Mouse (Mus musculus) MEL (cell line): ENCODE measurements around the gene Klhdc8a. TPM values are rescaled to one million over a fixed set of nuclear protein-coding genes. Genes with fewer than 3 reads are reported as not detected.

Experiments
- DNase-seq: peaks from one replicate; pipeline ENCODE4 v3.0.0; 2011; ENCODE audit warnings: low read depth, low spot score
- H3K27ac ChIP-seq: 2 replicates; pipeline ENCODE4 v1.5.1; 2012; ENCODE audit warnings: low read depth, mild to moderate bottlenecking, control low read depth, low read length, moderate library complexity; ENCODE audit not compliant: control insufficient read depth
- H3K27me3 ChIP-seq, 2 experiments: fragments of 150-350 bp in 1 of 2; sonication (generic) in 1 of 2; 2 replicates each; pipeline ENCODE4 v1.6.1; 2012; ENCODE audit warnings: low read length in 2 of 2, mild to moderate bottlenecking in 2 of 2, improper control_type of control experiment in 1 of 2, moderate library complexity in 1 of 2; ENCODE audit not compliant: insufficient read depth in 2 of 2, control insufficient read depth in 1 of 2
- H3K36me3 ChIP-seq, 2 experiments: 2 replicates each; pipeline ENCODE4 v1.6.1; 2012 to 2014; ENCODE audit warnings: low read length in 2 of 2, improper control_type of control experiment in 1 of 2, inconsistent platforms in 1 of 2, mild to moderate bottlenecking in 1 of 2; ENCODE audit not compliant: insufficient read depth in 2 of 2, control insufficient read depth in 1 of 2
- H3K4me1 ChIP-seq, 2 experiments: fragments of 150-350 bp in 1 of 2; sonication (generic) in 1 of 2; 2 replicates each; pipeline ENCODE4 v1.6.1; 2012; ENCODE audit warnings: low read length in 2 of 2, improper control_type of control experiment in 1 of 2, mild to moderate bottlenecking in 1 of 2; ENCODE audit not compliant: insufficient read depth in 2 of 2, control insufficient read depth in 1 of 2
- H3K4me3 ChIP-seq, 2 experiments: fragments of 150-350 bp in 1 of 2; sonication (generic) in 1 of 2; 2 replicates each; pipeline ENCODE4 v1.5.1; 2012; ENCODE audit warnings: low read depth in 2 of 2, low read length in 2 of 2, mild to moderate bottlenecking in 2 of 2, moderate library complexity in 2 of 2, control low read depth in 1 of 2, improper control_type of control experiment in 1 of 2; ENCODE audit not compliant: control insufficient read depth in 1 of 2, insufficient read depth in 1 of 2
- H3K79me2 ChIP-seq: 2 replicates; pipeline ENCODE4 v1.6.1; 2012; ENCODE audit warnings: mild to moderate bottlenecking, low read length, moderate library complexity; ENCODE audit not compliant: control insufficient read depth, poor library complexity, insufficient read depth
- H3K9ac ChIP-seq: 2 replicates; pipeline ENCODE4 v1.6.1; 2012; ENCODE audit warnings: low read depth, mild to moderate bottlenecking, control low read depth, low read length, moderate library complexity; ENCODE audit not compliant: control insufficient read depth, poor library complexity, severe bottlenecking
- H3K9me3 ChIP-seq: fragments of 150-350 bp; sonication (generic); replicated peaks from 2 replicates; pipeline ENCODE4 v1.6.1; 2012; ENCODE audit warnings: mild to moderate bottlenecking, low read length, improper control_type of control experiment, moderate library complexity; ENCODE audit not compliant: insufficient read depth
- BHLHE40 ChIP-seq: IDR thresholded peaks from 2 replicates; pipeline ENCODE4 v1.6.1; 2012; ENCODE audit warnings: low read depth, mild to moderate bottlenecking, inconsistent platforms, low read length, improper control_type of control experiment, borderline replicate concordance
- EP300 ChIP-seq, 2 experiments: IDR thresholded peaks; 2 replicates each; pipeline ENCODE4 v1.6.1; 2011; ENCODE audit warnings: improper control_type of control experiment in 2 of 2, low read length in 2 of 2, low read depth in 1 of 2, mild to moderate bottlenecking in 1 of 2
- ETS1 ChIP-seq: IDR thresholded peaks from 2 replicates; pipeline ENCODE4 v1.6.1; 2012; ENCODE audit warnings: low read depth, mild to moderate bottlenecking, inconsistent platforms, low read length, improper control_type of control experiment, moderate library complexity
- MAX ChIP-seq: IDR thresholded peaks from 2 replicates; pipeline ENCODE4 v1.6.1; 2011; ENCODE audit warnings: low read length, improper control_type of control experiment
- MAZ ChIP-seq: IDR thresholded peaks from 2 replicates; pipeline ENCODE4 v1.6.1; 2012; ENCODE audit warnings: low read depth, mild to moderate bottlenecking, inconsistent platforms, low read length, improper control_type of control experiment
- MXI1 ChIP-seq: IDR thresholded peaks from 2 replicates; pipeline ENCODE4 v1.6.1; 2011; ENCODE audit warnings: mild to moderate bottlenecking, low read depth, low read length, improper control_type of control experiment
- MYB ChIP-seq: IDR thresholded peaks from 2 replicates; pipeline ENCODE4 v1.6.1; 2011; ENCODE audit warnings: mild to moderate bottlenecking, low read depth, low read length, improper control_type of control experiment
- MYC ChIP-seq: IDR thresholded peaks from 2 replicates; pipeline ENCODE4 v1.6.1; 2011; ENCODE audit warnings: low read depth, mild to moderate bottlenecking, low read length, improper control_type of control experiment, moderate library complexity
- NELFE ChIP-seq: IDR thresholded peaks from 2 replicates; pipeline ENCODE4 v1.6.1; 2011; ENCODE audit warnings: low read depth, low read length, improper control_type of control experiment
- NRF1 ChIP-seq: IDR thresholded peaks from 2 replicates; pipeline ENCODE4 v1.6.1; 2014; ENCODE audit warnings: low read depth, mild to moderate bottlenecking, inconsistent platforms, low read length, improper control_type of control experiment, moderate library complexity; ENCODE audit not compliant: poor library complexity, insufficient read depth, severe bottlenecking
- TBP ChIP-seq: IDR thresholded peaks from 2 replicates; pipeline ENCODE4 v1.8.0; 2011; ENCODE audit warnings: low read depth, low read length, improper control_type of control experiment
- UBTF ChIP-seq: IDR thresholded peaks from 2 replicates; pipeline ENCODE4 v1.6.1; 2012; ENCODE audit warnings: low read depth, mild to moderate bottlenecking, inconsistent platforms, low read length, improper control_type of control experiment, moderate library complexity, borderline replicate concordance; ENCODE audit not compliant: insufficient read depth
- USF1 ChIP-seq: IDR thresholded peaks from 2 replicates; pipeline ENCODE4 v1.6.1; 2014; ENCODE audit warnings: low read depth, mild to moderate bottlenecking, inconsistent platforms, low read length, improper control_type of control experiment, moderate library complexity
- USF2 ChIP-seq, 2 experiments: IDR thresholded peaks; 2 replicates each; pipeline ENCODE4 v1.6.1; 2011 to 2012; ENCODE audit warnings: improper control_type of control experiment in 2 of 2, low read length in 2 of 2, borderline replicate concordance in 1 of 2, inconsistent platforms in 1 of 2, low read depth in 1 of 2, mild to moderate bottlenecking in 1 of 2; ENCODE audit not compliant: insufficient read depth in 1 of 2
- ZMIZ1 ChIP-seq: IDR thresholded peaks from 2 replicates; pipeline ENCODE4 v1.6.1; 2012; ENCODE audit warnings: low read depth, mild to moderate bottlenecking, inconsistent platforms, low read length, improper control_type of control experiment, moderate library complexity
- ZNF384 ChIP-seq: IDR thresholded peaks from 2 replicates; pipeline ENCODE4 v1.6.1; 2012; ENCODE audit warnings: low read depth, mild to moderate bottlenecking, inconsistent platforms, low read length, improper control_type of control experiment
- polyA plus RNA-seq, 2 experiments: library from polyadenylated mRNA; stranded (reverse) in 1 of 2; unstranded in 1 of 2; fragments of >175 nt in 1 of 2; fragments of >200 nt in 1 of 2; gene quantifications; 2 replicates each; pipeline versions ENCODE4 v1.2.1 to v1.2.4; 2012; ENCODE audit warnings: low replicate concordance in 2 of 2, low read depth in 1 of 2; ENCODE audit not compliant: insufficient read length in 2 of 2, insufficient read depth in 1 of 2, missing spikeins in 1 of 2
- total RNA-seq: library from RNA; depleted of rRNA; stranded (reverse); fragments of 300-350 nt; gene quantifications from 2 replicates; pipeline ENCODE4 v1.2.3, GENCODE M21; 2012

Gene Klhdc8a
- total and polyA plus RNA-seq, 3 experiments: not detected

DNA sequence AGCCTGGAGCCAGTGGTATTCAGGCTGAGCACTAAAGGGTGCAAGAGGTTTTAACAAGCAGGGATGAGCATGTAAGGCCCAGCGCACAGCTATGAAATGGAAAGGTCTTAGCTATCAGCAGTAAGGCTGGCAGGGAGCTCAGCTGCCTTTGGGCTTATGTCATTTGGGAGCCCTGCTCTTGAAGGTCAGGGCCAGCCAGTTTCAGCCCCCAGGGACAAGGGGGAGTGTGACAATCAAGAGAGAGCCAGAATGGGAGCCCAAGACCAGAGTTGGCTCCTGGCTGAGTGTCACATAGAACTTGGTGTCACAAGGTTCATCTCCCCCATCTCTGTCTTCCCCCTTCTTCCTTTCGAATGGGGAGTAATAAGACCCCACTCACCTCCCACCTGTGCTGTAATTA is 11.0 kb upstream of the Klhdc8a start:
- Histone ChIP-seq H3K4me3 (no peak overlapping the region), H3K27me3 (0 out of 4 replicates have a peak, but pooled peaks cover 4% of the 10 kb centered on the region in 2 experiments), H3K79me2 (no peaks in the 10 kb centered on the region), H3K4me1 (no peaks in the 10 kb centered on the region), H3K9me3 (no peaks in the 10 kb centered on the region), H3K36me3 (no peaks in the 10 kb centered on the region), H3K27ac (no peak overlapping the region), H3K9ac (no peak overlapping the region)
- TF ChIP-seq ETS1: no peak
- no peak for TF ChIP-seq MYB
- no peak for TF ChIP-seq MAX
- no peak for TF ChIP-seq USF1
- no peak for TF ChIP-seq UBTF
- DNase-seq: no peak

- H3K27me3 ChIP-seq: 0 out of 4 replicates have a peak, but pooled peaks cover 2 to 3% of the 10 kb centered on the region in 2 experiments
- H3K9me3 ChIP-seq: no peaks in the 10 kb centered on the region
- H3K4me1 ChIP-seq: no peaks in the 10 kb centered on the region
- no peak overlapping the region for H3K4me3 ChIP-seq
- TF ChIP-seq TBP: no peak
- TF ChIP-seq NELFE: no peak
- no peak for TF ChIP-seq MYC
- TF ChIP-seq USF2 (IDR thresholded peaks at IDR 0.05; ENCODE audit: borderline replicate concordance in 1 of 2, insufficient read depth in 1 of 2, low read depth in 1 of 2, low read length in 2 of 2): no peak
- TF ChIP-seq EP300 (IDR thresholded peaks at IDR 0.05; ENCODE audit: low read depth in 1 of 2, low read length in 2 of 2): no peak
- no peak for TF ChIP-seq ZMIZ1
- no peak for TF ChIP-seq MAZ
- TF ChIP-seq NRF1: no peak
- no peak for TF ChIP-seq MXI1
- no peak for TF ChIP-seq ZNF384
- TF ChIP-seq BHLHE40: no peak
- TF ChIP-seq ETS1: no peak
- H3K27ac ChIP-seq: no peak overlapping the region
- no peaks in the 10 kb centered on the region for H3K36me3 ChIP-seq
- no peak for DNase-seq
- no peak overlapping the region for H3K9ac ChIP-seq
- no peaks in the 10 kb centered on the region for H3K79me2 ChIP-seq
Measured at GRCm38 (mm10) chr1:132287991-132288451, 10.4 kb upstream of the Klhdc8a start.
